Mouse (Mus musculus) liver, embryonic 14.5 days (tissue): Measurements from ENCODE around the gene Hipk2. TPM values are rescaled to one million over a fixed set of nuclear protein-coding genes. Genes with fewer than 3 reads are reported as not detected.

Source experiments
- ATAC-seq: fragments of 200-750 bp; cut with Nextera tagmentation; 2 replicates; pipeline ENCODE4 v1.8.0; 2017; ENCODE audit warnings: moderate number of reproducible peaks, mild to moderate bottlenecking, moderate library complexity; ENCODE audit not compliant: insufficient read depth
- DNase-seq, 3 experiments: peaks; one replicate each; pipeline ENCODE4 v3.0.0-alpha.2; 2012 to 2013; ENCODE audit warnings: low read depth in 3 of 3, low spot score in 3 of 3
- H3K27ac ChIP-seq: fragments of 300-500 bp; sonication (generic); 2 replicates; pipeline ENCODE4 v1.5.1; 2014; ENCODE audit warnings: moderate library complexity, mild to moderate bottlenecking, control low read depth, inconsistent platforms
- H3K27me3 ChIP-seq: fragments of 300-500 bp; sonication (generic); 2 replicates; pipeline ENCODE4 v1.6.1; 2014; ENCODE audit warnings: mild to moderate bottlenecking, low read length, moderate library complexity; ENCODE audit not compliant: control insufficient read depth, insufficient read depth
- H3K36me3 ChIP-seq: fragments of 300-500 bp; sonication (generic); replicated peaks from 2 replicates; pipeline ENCODE4 v1.6.1; 2014; ENCODE audit warnings: low read depth; ENCODE audit not compliant: control insufficient read depth, insufficient read depth
- H3K4me1 ChIP-seq, 2 experiments: fragments of 200-500 bp in 1 of 2; fragments of 300-500 bp in 1 of 2; sonication (generic) in 1 of 2; replicated peaks; 2 replicates each; pipeline ENCODE4 v1.6.1; 2012 to 2014; ENCODE audit warnings: antibody characterized with exemption in 1 of 2, inconsistent platforms in 1 of 2, low read length in 1 of 2; ENCODE audit not compliant: control insufficient read depth in 2 of 2, insufficient read depth in 2 of 2
- H3K4me2 ChIP-seq: fragments of 300-500 bp; sonication (generic); 2 replicates; pipeline ENCODE4 v1.6.1; 2014; ENCODE audit warnings: low read depth, mild to moderate bottlenecking, control low read depth, moderate library complexity
- H3K4me3 ChIP-seq, 2 experiments: fragments of 200-500 bp in 1 of 2; fragments of 300-500 bp in 1 of 2; sonication (generic) in 1 of 2; 2 replicates each; pipeline ENCODE4 v1.5.1; 2012 to 2014; ENCODE audit warnings: low read depth in 2 of 2, low read length in 2 of 2, mild to moderate bottlenecking in 2 of 2, control low read depth in 1 of 2, inconsistent platforms in 1 of 2, moderate library complexity in 1 of 2; ENCODE audit not compliant: insufficient read depth in 1 of 2
- H3K9ac ChIP-seq: fragments of 300-500 bp; sonication (generic); replicated peaks from 2 replicates; pipeline ENCODE4 v1.6.1; 2014; ENCODE audit warnings: mild to moderate bottlenecking, control low read depth, moderate library complexity
- H3K9me3 ChIP-seq: fragments of 300-500 bp; sonication (generic); 2 replicates; pipeline ENCODE4 v1.6.1; 2016; ENCODE audit warnings: low read length, mixed read lengths; ENCODE audit not compliant: control insufficient read depth
- CTCF ChIP-seq: IDR thresholded peaks from 2 replicates; pipeline ENCODE4 v1.5.1; 2016; ENCODE audit warnings: antibody characterized with exemption, low read depth, control low read depth
- EP300 ChIP-seq: IDR thresholded peaks from 2 replicates; pipeline ENCODE4 v1.6.1; 2016; ENCODE audit warnings: antibody characterized with exemption, low read depth
- WGBS: fragments of 180-500 bp; shearing (Covaris S2); extraction: QIAGEN DNeasy Blood & Tissue Kit; methylation state at CpG from one replicate; pipeline ENCODE4 v1.1.7; 2014; ENCODE audit not compliant: insufficient replicate concordance; 5-methylcytosine and 5-hydroxymethylcytosine counted together
- polyA plus RNA-seq, 2 experiments: library from polyadenylated mRNA; depleted of rRNA in 1 of 2; stranded (reverse) in 1 of 2; unstranded in 1 of 2; fragments of >200 nt; fragmentation: Nextera tagmentation in 1 of 2; extraction: Ambion mirVana in 1 of 2; gene quantifications; 2 replicates each; pipeline versions ENCODE4 v1.2.1 to v1.2.3; 2012 to 2014

The Hipk2 gene
- polyA plus RNA-seq, 2 experiments, result 10.7 to 13.0 TPM

DNA sequence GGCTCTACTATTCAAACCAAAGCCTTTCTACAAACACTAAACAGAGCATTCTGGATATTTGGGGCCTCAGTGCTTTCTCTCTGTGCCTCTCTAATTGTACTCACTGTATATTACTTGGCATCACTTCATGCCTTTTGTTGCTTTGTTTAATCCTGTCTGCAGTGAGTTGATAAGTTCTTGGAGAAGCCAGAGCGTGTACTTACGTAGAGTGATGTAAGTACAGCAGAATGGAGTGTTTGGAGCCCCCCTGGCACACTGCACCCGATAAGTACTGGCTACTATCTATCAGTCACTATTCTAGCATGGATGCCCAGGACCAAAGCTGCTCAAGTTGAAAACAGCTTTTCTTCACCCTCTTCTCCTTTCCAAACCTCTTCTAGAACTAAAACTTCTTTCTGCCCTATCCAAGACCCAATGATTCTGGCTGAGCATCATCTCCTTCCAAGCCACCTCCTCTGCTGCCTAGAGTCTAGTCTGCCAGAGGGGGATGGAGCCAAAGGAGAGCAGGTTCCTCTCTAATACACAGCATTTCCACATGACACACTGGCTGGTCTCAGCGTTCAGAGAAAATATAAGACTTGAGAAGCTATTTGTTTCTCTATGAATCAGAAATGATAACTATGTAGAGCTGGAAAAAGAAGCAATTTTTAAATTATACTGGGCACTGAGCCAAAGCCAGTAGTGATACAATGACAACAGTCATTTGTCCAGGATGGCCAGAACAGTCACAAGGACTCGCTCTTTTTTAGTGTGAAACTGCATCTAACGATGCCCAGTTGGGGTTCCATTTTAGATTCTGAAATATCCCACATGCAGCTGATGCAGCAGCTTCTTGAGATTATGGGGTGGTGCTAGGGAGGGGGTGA lies 29.4 kb downstream of the Hipk2 start:
- DNase-seq (no peak), ATAC-seq (peak; percentile 66)
- H3K9me3 ChIP-seq, result no peaks in the 10 kb centered on the region
- peaks cover 56 to 57% of the 10 kb centered on the region in 2 experiments for H3K4me1 ChIP-seq
- peak overlapping the region; percentile 32; the same call in 1 of the 2 replicates for H3K9ac ChIP-seq
- peaks cover 7% of the 10 kb centered on the region for H3K36me3 ChIP-seq
- WGBS, result 48% methylated on average over 6 of the region's 6 CpGs
- TF ChIP-seq CTCF (no peak), EP300 (peak; percentile 46)
- peak overlapping the region; percentile 20 for H3K4me2 ChIP-seq
- H3K27ac ChIP-seq, result peak overlapping the region; percentile 29; the same call in 1 of the 2 replicates
- no peak overlapping the region for H3K4me3 ChIP-seq
- H3K27me3 ChIP-seq, result no peaks in the 10 kb centered on the region

- no peak for DNase-seq
- peaks cover 9% of the 10 kb centered on the region for H3K36me3 ChIP-seq
- no peak overlapping the region for H3K4me3 ChIP-seq
- H3K9ac ChIP-seq, result no peak overlapping the region
- H3K27me3 ChIP-seq, result no peaks in the 10 kb centered on the region
- no peak for ATAC-seq
- no peaks in the 10 kb centered on the region for H3K9me3 ChIP-seq
- no peak for TF ChIP-seq CTCF
- TF ChIP-seq EP300, result no peak
- 81% methylated on average over 5 of the region's 5 CpGs for WGBS
- no peak overlapping the region for H3K27ac ChIP-seq
- peaks cover 52 to 54% of the 10 kb centered on the region in 2 experiments for H3K4me1 ChIP-seq
- H3K4me2 ChIP-seq, result no peak overlapping the region
These were observed 30.1 kb downstream of the Hipk2 start for GRCm38 (mm10) chr6:38845876-38846275.

- Histone ChIP-seq H3K27ac (no peak overlapping the region), H3K9me3 (no peaks in the 10 kb centered on the region), H3K27me3 (no peaks in the 10 kb centered on the region), H3K9ac (no peak overlapping the region), H3K4me3 (no peak overlapping the region), H3K4me1 (peaks cover 50 to 52% of the 10 kb centered on the region in 2 experiments), H3K4me2 (no peak overlapping the region), H3K36me3 (peaks cover 11% of the 10 kb centered on the region)
- WGBS, result 93% methylated on average over 1 of the region's 1 CpGs
- ATAC-seq (no peak), DNase-seq (no peak)
- TF ChIP-seq CTCF, result no peak
- TF ChIP-seq EP300, result no peak
These were observed 30.8 kb downstream of the Hipk2 start for GRCm38 (mm10) chr6:38845117-38845516.

DNA sequence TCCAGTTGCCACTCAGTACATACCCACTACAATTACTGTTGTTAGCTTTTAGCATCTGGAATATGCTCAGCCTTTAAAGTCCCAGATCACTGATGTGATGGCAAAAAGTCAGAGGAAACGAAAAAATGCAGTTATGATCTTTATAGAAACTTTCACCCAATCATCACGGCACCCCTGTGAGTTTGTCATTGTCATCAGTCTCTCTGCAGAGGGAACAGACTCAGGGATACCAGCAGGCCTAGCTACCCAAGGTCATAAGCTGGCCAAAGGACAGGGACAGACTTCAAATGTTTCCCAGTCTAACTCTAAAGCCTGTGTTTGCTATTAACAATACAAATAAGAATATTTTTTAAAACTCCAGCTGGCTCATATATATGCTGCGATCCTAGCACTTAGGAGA lies 34.4 kb downstream of the Hipk2 start:
- no peaks in the 10 kb centered on the region for H3K9me3 ChIP-seq
- H3K27ac ChIP-seq, result no peak overlapping the region; the same call in 1 of the 2 replicates
- DNase-seq (no peak), ATAC-seq (no peak)
- peaks cover 33% of the 10 kb centered on the region for H3K36me3 ChIP-seq
- 77% methylated on average over 3 of the region's 3 CpGs for WGBS
- no peak overlapping the region for H3K9ac ChIP-seq
- TF ChIP-seq CTCF, result no peak
- no peak for TF ChIP-seq EP300
- H3K4me2 ChIP-seq, result no peak overlapping the region
- peaks cover 25 to 28% of the 10 kb centered on the region in 2 experiments for H3K4me1 ChIP-seq
- no peaks in the 10 kb centered on the region for H3K27me3 ChIP-seq
- H3K4me3 ChIP-seq, result no peak overlapping the region

DNA sequence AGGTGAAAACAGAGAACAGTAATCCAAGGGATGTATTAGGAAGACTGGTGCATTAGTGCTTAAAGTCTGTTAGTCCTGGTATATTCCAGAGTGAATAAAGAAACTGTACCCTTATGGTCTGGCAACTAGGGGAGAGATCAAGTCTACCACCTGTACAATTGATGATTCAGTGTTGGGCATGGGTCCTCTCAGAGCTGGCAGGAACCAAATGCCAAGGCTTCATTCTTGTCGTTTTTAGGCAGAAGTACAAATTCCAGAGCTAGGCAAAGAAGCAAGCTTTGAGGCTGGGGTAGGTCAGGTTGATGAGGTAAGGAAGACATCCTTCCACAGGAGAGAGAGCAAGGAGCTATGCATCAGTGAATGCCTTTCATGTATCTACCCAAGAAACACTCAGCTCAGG lies 35.2 kb downstream of the Hipk2 start:
- Histone ChIP-seq H3K27ac (no peak overlapping the region), H3K36me3 (peaks cover 33% of the 10 kb centered on the region)

More for the DNA sequence above, 35.2 kb downstream of the Hipk2 start:
- Histone ChIP-seq H3K4me2 (no peak overlapping the region), H3K9me3 (no peaks in the 10 kb centered on the region), H3K4me1 (peaks cover 23 to 28% of the 10 kb centered on the region in 2 experiments), H3K9ac (no peak overlapping the region), H3K4me3 (no peak overlapping the region), H3K27me3 (no peaks in the 10 kb centered on the region)
- no peak for DNase-seq
- 73% methylated on average over 1 of the region's 1 CpGs for WGBS
- no peak for ATAC-seq
- TF ChIP-seq EP300, result no peak
- no peak for TF ChIP-seq CTCF
